Mouse (Mus musculus): Measurements from ENCODE around the gene Lrrc8c. TPM values are rescaled to one million over a fixed set of nuclear protein-coding genes. Genes with fewer than 3 reads are reported as not detected.

Lrrc8c gene
- total and polyA plus RNA-seq, 3 experiments: 10.1 to 70.0 (median 50.6) TPM

DNA sequence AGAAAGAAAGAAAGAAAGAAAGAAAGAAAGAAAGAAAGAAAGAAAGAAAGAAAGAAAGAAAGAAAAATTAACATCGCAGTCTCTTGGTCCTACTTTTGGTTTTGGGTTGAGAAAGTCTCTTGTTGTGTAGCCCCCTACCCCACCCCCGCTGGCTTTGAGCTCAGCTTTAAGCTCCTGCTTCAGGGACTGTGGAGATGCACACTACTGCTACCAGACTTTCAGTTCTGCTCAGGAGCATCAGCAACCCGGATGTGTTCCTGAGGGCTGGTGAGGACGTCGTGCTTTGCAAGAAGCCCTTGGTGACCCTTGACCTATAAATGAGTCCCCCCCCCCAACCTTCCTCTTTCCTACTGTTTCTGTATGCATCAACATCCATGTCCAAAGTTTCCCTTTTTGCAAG, 97.3 kb downstream of the Lrrc8c start:
- no peak for TF ChIP-seq GATA1 (IDR thresholded peaks at IDR 0.05; ENCODE audit: borderline replicate concordance, low read length)
- TF ChIP-seq TAL1 (conservative IDR thresholded peaks at IDR 0.05; ENCODE audit: low read depth, low read length): no peak
- Histone ChIP-seq H3K4me1 (ENCODE audit: insufficient read depth, low read depth, low read length) (peaks cover 8% of the 10 kb centered on the region; the same call in 1 of the 2 replicates), H3K27me3 (ENCODE audit: insufficient read depth, low read length) (peaks cover 7% of the 10 kb centered on the region), H3K4me3 (ENCODE audit: low read depth, low read length) (no peak overlapping the region), H3K9me3 (replicated peaks) (no peaks in the 10 kb centered on the region), H3K36me3 (replicated peaks) (peaks cover 2% of the 10 kb centered on the region)
- ATAC-seq (ENCODE audit: extremely low read depth, insufficient number of reproducible peaks, low FRiP score, poor library complexity, severe bottlenecking) (no peak), DNase-seq (ENCODE audit: low spot score) (no peak)

DNA sequence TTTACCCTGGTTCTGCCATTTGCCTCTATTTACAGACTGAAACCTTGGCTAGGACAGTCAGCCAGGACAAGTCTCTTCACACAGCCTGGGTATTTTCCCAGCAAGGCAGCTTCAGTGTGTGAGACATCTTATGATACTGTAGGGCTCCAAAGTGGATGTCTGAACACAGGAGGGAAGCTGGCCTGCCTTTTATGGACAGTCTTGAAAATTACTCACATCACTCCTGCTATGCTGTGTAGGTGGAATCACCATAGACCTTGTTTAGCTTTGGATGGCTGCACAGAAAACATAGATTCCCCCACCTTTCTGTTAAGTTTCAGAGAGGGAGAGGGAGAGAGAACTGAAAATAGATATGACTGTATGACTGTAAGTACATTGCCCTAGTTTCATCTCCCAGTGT, 99.3 kb downstream of the Lrrc8c start:
- TF ChIP-seq TAL1 (conservative IDR thresholded peaks at IDR 0.05; ENCODE audit: low read depth, low read length) (no peak), GATA2 (IDR thresholded peaks at IDR 0.05; ENCODE audit: borderline replicate concordance, low read depth, low read length) (no peak), POLR2AphosphoS5 (IDR thresholded peaks at IDR 0.05; ENCODE audit: insufficient replicate concordance, low read depth, low read length) (no peak), CTCF (IDR thresholded peaks at IDR 0.05; ENCODE audit: low read depth, low read length) (no peak), GATA1 (IDR thresholded peaks at IDR 0.05; ENCODE audit: borderline replicate concordance, low read length) (no peak)
- peaks cover 8% of the 10 kb centered on the region; the same call in 1 of the 2 replicates for H3K4me1 ChIP-seq (ENCODE audit: insufficient read depth, low read depth, low read length)
- DNase-seq (ENCODE audit: low spot score): no peak
- no peaks in the 10 kb centered on the region for H3K36me3 ChIP-seq (replicated peaks)
- no peak overlapping the region for H3K4me3 ChIP-seq (ENCODE audit: low read depth, low read length)
- H3K27me3 ChIP-seq (ENCODE audit: insufficient read depth, low read length): peaks cover 18% of the 10 kb centered on the region
- H3K9me3 ChIP-seq (replicated peaks): no peaks in the 10 kb centered on the region
- no peak for ATAC-seq (ENCODE audit: extremely low read depth, insufficient number of reproducible peaks, low FRiP score, poor library complexity, severe bottlenecking)

DNA sequence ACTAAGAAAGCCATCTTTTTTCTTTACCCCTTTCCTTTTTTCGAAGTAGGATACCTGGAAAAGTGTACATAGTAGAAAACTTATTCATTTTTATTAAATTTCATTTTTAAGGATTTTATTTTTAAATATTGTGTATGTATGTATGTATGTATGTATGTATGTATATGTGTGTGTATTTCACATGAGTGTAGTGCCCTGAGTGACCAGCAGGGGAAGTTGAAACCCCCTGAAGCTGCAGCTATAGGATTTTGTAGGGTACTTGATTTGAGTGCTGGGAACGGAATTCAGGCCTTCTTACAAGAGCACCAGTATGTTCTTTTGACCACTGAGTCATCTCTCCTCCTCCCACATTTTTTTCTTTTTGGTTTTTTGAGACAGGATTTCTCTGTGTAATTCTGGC, 100.5 kb downstream of the Lrrc8c start:
- DNase-seq (ENCODE audit: low spot score) (no peak), ATAC-seq (ENCODE audit: extremely low read depth, insufficient number of reproducible peaks, low FRiP score, poor library complexity, severe bottlenecking) (no peak)
- peaks cover 20% of the 10 kb centered on the region for H3K27me3 ChIP-seq (ENCODE audit: insufficient read depth, low read length)
- H3K9me3 ChIP-seq (replicated peaks): no peaks in the 10 kb centered on the region
- H3K4me1 ChIP-seq (ENCODE audit: insufficient read depth, low read depth, low read length): 0 out of 2 replicates have a peak, but pooled peaks cover 4% of the 10 kb centered on the region
- TF ChIP-seq POLR2AphosphoS5 (IDR thresholded peaks at IDR 0.05; ENCODE audit: insufficient replicate concordance, low read depth, low read length) (no peak), GATA1 (IDR thresholded peaks at IDR 0.05; ENCODE audit: borderline replicate concordance, low read length) (no peak), GATA2 (IDR thresholded peaks at IDR 0.05; ENCODE audit: borderline replicate concordance, low read depth, low read length) (no peak), CTCF (IDR thresholded peaks at IDR 0.05; ENCODE audit: low read depth, low read length) (no peak)
- H3K4me3 ChIP-seq (ENCODE audit: low read depth, low read length): no peak overlapping the region
- H3K36me3 ChIP-seq (replicated peaks): no peaks in the 10 kb centered on the region

DNA sequence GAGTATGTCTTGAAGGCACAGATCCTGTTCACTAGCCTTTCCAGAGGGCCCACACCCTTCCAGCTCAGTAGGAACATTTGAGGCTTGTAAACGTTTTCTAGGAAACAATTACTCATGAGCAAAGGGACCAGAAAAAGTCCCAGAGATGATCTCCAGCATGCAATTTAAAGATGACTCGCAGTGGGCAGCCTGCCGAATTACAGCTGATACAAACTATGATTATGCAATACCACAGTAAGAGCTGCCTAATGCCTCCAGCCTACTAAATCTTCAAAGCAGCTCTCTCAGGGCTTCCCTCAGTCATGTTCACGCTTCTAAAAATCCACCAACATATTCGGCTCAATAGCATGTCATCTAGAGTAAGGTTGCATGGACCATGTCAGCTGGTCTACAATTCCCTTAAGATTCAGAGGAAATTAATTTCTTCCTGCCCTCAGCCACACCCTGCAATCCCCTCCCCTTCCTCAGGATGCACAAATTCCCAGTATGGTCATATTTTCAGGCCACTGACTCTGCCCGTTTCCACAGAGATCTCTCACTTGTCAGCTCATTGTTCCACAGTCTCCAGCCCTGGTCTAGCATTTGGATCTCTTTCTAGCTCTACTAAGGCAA, 101.4 kb downstream of the Lrrc8c start:
- Histone ChIP-seq H3K36me3 (replicated peaks) (no peaks in the 10 kb centered on the region), H3K9me3 (replicated peaks) (no peaks in the 10 kb centered on the region), H3K4me1 (ENCODE audit: insufficient read depth, low read depth, low read length) (0 out of 2 replicates have a peak, but pooled peaks cover 2% of the 10 kb centered on the region), H3K27me3 (ENCODE audit: insufficient read depth, low read length) (peaks cover 23% of the 10 kb centered on the region), H3K4me3 (ENCODE audit: low read depth, low read length) (no peak overlapping the region)
- TF ChIP-seq POLR2AphosphoS5 (IDR thresholded peaks at IDR 0.05; ENCODE audit: insufficient replicate concordance, low read depth, low read length) (no peak), GATA2 (IDR thresholded peaks at IDR 0.05; ENCODE audit: borderline replicate concordance, low read depth, low read length) (no peak), CTCF (IDR thresholded peaks at IDR 0.05; ENCODE audit: low read depth, low read length) (no peak), TAL1 (conservative IDR thresholded peaks at IDR 0.05; ENCODE audit: low read depth, low read length) (no peak), GATA1 (IDR thresholded peaks at IDR 0.05; ENCODE audit: borderline replicate concordance, low read length) (no peak)
- ATAC-seq (ENCODE audit: extremely low read depth, insufficient number of reproducible peaks, low FRiP score, poor library complexity, severe bottlenecking): no peak
- no peak for DNase-seq (ENCODE audit: low spot score)

GRCm38 (mm10) chr5:105623074-105623713, 104.0 kb downstream of the Lrrc8c start:
- Histone ChIP-seq H3K36me3 (replicated peaks) (no peaks in the 10 kb centered on the region), H3K9me3 (replicated peaks) (no peaks in the 10 kb centered on the region), H3K27me3 (ENCODE audit: insufficient read depth, low read length) (peaks cover 32% of the 10 kb centered on the region), H3K4me3 (ENCODE audit: low read depth, low read length) (no peak overlapping the region), H3K4me1 (ENCODE audit: insufficient read depth, low read depth, low read length) (peaks cover 8% of the 10 kb centered on the region)
- no peak for DNase-seq (ENCODE audit: low spot score)
- TF ChIP-seq POLR2AphosphoS5 (IDR thresholded peaks at IDR 0.05; ENCODE audit: insufficient replicate concordance, low read depth, low read length) (no peak), TAL1 (conservative IDR thresholded peaks at IDR 0.05; ENCODE audit: low read depth, low read length) (no peak), GATA2 (IDR thresholded peaks at IDR 0.05; ENCODE audit: borderline replicate concordance, low read depth, low read length) (no peak), GATA1 (IDR thresholded peaks at IDR 0.05; ENCODE audit: borderline replicate concordance, low read length) (no peak), CTCF (IDR thresholded peaks at IDR 0.05; ENCODE audit: low read depth, low read length) (no peak)
- no peak for ATAC-seq (ENCODE audit: extremely low read depth, insufficient number of reproducible peaks, low FRiP score, poor library complexity, severe bottlenecking)

GRCm38 (mm10) chr5:105624257-105624656, 105.1 kb downstream of the Lrrc8c start:
- TF ChIP-seq GATA1 (IDR thresholded peaks at IDR 0.05; ENCODE audit: borderline replicate concordance, low read length): no peak
- TF ChIP-seq CTCF (IDR thresholded peaks at IDR 0.05; ENCODE audit: low read depth, low read length): no peak
- no peak for TF ChIP-seq POLR2AphosphoS5 (IDR thresholded peaks at IDR 0.05; ENCODE audit: insufficient replicate concordance, low read depth, low read length)
- TF ChIP-seq GATA2 (IDR thresholded peaks at IDR 0.05; ENCODE audit: borderline replicate concordance, low read depth, low read length): no peak
- TF ChIP-seq TAL1 (conservative IDR thresholded peaks at IDR 0.05; ENCODE audit: low read depth, low read length): no peak
- H3K4me3 ChIP-seq (ENCODE audit: low read depth, low read length): no peak overlapping the region
- H3K4me1 ChIP-seq (ENCODE audit: insufficient read depth, low read depth, low read length): peaks cover 8% of the 10 kb centered on the region
- H3K27me3 ChIP-seq (ENCODE audit: insufficient read depth, low read length): peaks cover 32% of the 10 kb centered on the region
- H3K9me3 ChIP-seq (replicated peaks): no peaks in the 10 kb centered on the region
- H3K36me3 ChIP-seq (replicated peaks): no peaks in the 10 kb centered on the region
- DNase-seq (ENCODE audit: low spot score) (no peak), ATAC-seq (ENCODE audit: extremely low read depth, insufficient number of reproducible peaks, low FRiP score, poor library complexity, severe bottlenecking) (no peak)

Data from G1E (cell line).